Comparison of ENCODE assay signal across 8 mouse cellular contexts in the genomic region with DNA sequence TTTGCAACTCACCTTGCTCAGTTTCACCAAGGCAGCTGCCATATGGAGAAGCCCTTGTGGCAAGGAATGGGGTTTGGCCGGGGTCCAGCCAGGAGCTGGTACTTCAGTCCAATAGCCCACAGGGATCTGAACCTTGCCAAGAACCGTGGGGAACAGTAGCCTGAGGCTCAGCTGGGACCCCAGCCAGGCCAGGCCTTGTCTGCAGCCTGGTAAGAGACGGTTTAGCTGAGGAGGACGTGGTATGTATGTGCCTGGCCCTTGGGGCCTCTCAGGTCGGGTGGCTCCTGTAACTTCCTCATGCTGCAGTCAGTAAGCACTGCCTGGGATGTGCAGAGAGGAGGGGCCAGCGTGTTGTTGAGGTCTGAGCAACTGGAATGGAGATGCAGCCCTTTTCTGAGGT. TPM values are rescaled to one million over a fixed set of nuclear protein-coding genes. Genes with fewer than 3 reads are reported as not detected.
DNase-seq lines count a peak whose midpoint lies in the region.

No protein-coding gene starts in this region.

- peak; percentile 29 for DNase-seq in heart, postnatal 4 days
- DNase-seq in heart, adult 18-20 months: no peak
- peak; percentile 47 for DNase-seq in right cerebral cortex, postnatal 14 days
- DNase-seq in right cerebral cortex, adult 18-20 months: no peak
- peak; percentile 45 for DNase-seq in fibroblast of lung, adult 2 months (ENCODE audit: low read depth)
- DNase-seq in spleen, postnatal 36 days (ENCODE audit: low spot score in 2 of 2): no peak
- DNase-seq in gastrocnemius, postnatal 25 days: no peak
- DNase-seq in B cell, adult 2 months: no peak

RNA-seq across cellular contexts. Expression of a gene that starts 27.8 kb away (rescaled TPM):
- total RNA-seq in heart, postnatal 4 days (2021): 1 to 10 TPM; 5.4 to 5.9 TPM
- 1 to 10 TPM; 4.5 to 5.1 TPM for total RNA-seq in heart, adult 18-20 months (2021)
- 1 to 10 TPM; 2.6 to 3.0 TPM for total RNA-seq in gastrocnemius, postnatal 25 days (2021)

Comparison
In these comparisons a context has a peak if more than half of its experiments do, and no peak if none do; other contexts are left out.
1. DNase-seq: peak in heart, postnatal 4 days (single experiment), right cerebral cortex, postnatal 14 days (single experiment) and fibroblast of lung, adult 2 months (single experiment); none in heart, adult 18-20 months (0 of 2), right cerebral cortex, adult 18-20 months (single experiment), spleen, postnatal 36 days (0 of 2), gastrocnemius, postnatal 25 days (single experiment) and B cell, adult 2 months (0 of 2).